Mouse (Mus musculus) lung, postnatal 4 days (tissue): ENCODE data around the gene Malrd1.

Experiments
- DNase-seq, 2 experiments: peaks; one replicate each; pipeline ENCODE4 v3.0.0; 2021

The Malrd1 gene

GRCm38 (mm10) chr2:16031559-16031958 lies 505.3 kb downstream of the Malrd1 start:
- DNase-seq = no peak

GRCm38 (mm10) chr2:16032804-16033203 lies 506.5 kb downstream of the Malrd1 start:
- no peak for DNase-seq

- no peak for DNase-seq
These were observed 584.4 kb downstream of the Malrd1 start for GRCm38 (mm10) chr2:16110696-16111095.

- no peak for DNase-seq
These were observed 587.1 kb downstream of the Malrd1 start for GRCm38 (mm10) chr2:16113333-16113732.

- no peak for DNase-seq
These were observed 621.7 kb downstream of the Malrd1 start for GRCm38 (mm10) chr2:16147999-16148398.

- DNase-seq = no peak
These were observed 626.3 kb downstream of the Malrd1 start for GRCm38 (mm10) chr2:16152623-16153022.

GRCm38 (mm10) chr2:16163246-16163989 lies 637.1 kb downstream of the Malrd1 start:
- DNase-seq = no peak

GRCm38 (mm10) chr2:16168611-16169010 lies 642.3 kb downstream of the Malrd1 start:
- no peak for DNase-seq

GRCm38 (mm10) chr2:16172086-16172485 lies 645.8 kb downstream of the Malrd1 start:
- no peak for DNase-seq

GRCm38 (mm10) chr2:16173355-16173754 lies 647.1 kb downstream of the Malrd1 start:
- no peak for DNase-seq

- no peak for DNase-seq
These were observed 655.9 kb downstream of the Malrd1 start for GRCm38 (mm10) chr2:16182140-16182539.

GRCm38 (mm10) chr2:16183158-16183557 lies 656.9 kb downstream of the Malrd1 start:
- DNase-seq = no peak

- DNase-seq = no peak
These were observed 683.7 kb downstream of the Malrd1 start for GRCm38 (mm10) chr2:16210016-16210415.

GRCm38 (mm10) chr2:16212752-16213151 lies 686.5 kb downstream of the Malrd1 start:
- no peak for DNase-seq

- no peak for DNase-seq
These were observed 687.8 kb downstream of the Malrd1 start for GRCm38 (mm10) chr2:16214111-16214510.

- no peak for DNase-seq
These were observed 702.0 kb downstream of the Malrd1 start for GRCm38 (mm10) chr2:16228187-16228832.

- DNase-seq = no peak
These were observed 714.6 kb downstream of the Malrd1 start for GRCm38 (mm10) chr2:16240861-16241260.

- peak in 1 of 2 experiments; percentile 26 for DNase-seq
These were observed 716.8 kb downstream of the Malrd1 start for GRCm38 (mm10) chr2:16243097-16243496.

- no peak for DNase-seq
These were observed 722.6 kb downstream of the Malrd1 start for GRCm38 (mm10) chr2:16248861-16249260.

- no peak for DNase-seq
These were observed 726.0 kb downstream of the Malrd1 start for GRCm38 (mm10) chr2:16252274-16252673.
